Mouse (Mus musculus): ENCODE measurements around the gene Capn11. TPM values are rescaled to one million over a fixed set of nuclear protein-coding genes. Genes with fewer than 3 reads are reported as not detected.

The Capn11 gene
- polyA plus RNA-seq, 1 experiment from 2014 or later = not detected

GRCm38 (mm10) chr17:45644185-45644584 lies 14.9 kb downstream of the Capn11 start:
- Histone ChIP-seq H3K27me3 (ENCODE audit: control insufficient read depth, insufficient read depth, low read length) (no peaks in the 10 kb centered on the region), H3K9me3 (ENCODE audit: control insufficient read depth, low read depth, low read length) (no peaks in the 10 kb centered on the region), H3K4me2 (replicated peaks; ENCODE audit: low read depth, low read length) (no peak overlapping the region), H3K4me3 (ENCODE audit: low read depth, low read length) (no peak overlapping the region), H3K4me1 (ENCODE audit: control insufficient read depth, insufficient read depth, low read length) (no peaks in the 10 kb centered on the region), H3K27ac (ENCODE audit: low read length) (no peak overlapping the region), H3K9ac (replicated peaks; ENCODE audit: low read depth, low read length) (no peak overlapping the region), H3K36me3 (ENCODE audit: control insufficient read depth, insufficient read depth, low read length) (no peaks in the 10 kb centered on the region)
- ATAC-seq (ENCODE audit: insufficient number of reproducible peaks, insufficient read depth, low FRiP score, low read depth) = no peak
- 92% methylated on average over 4 of the region's 4 CpGs for WGBS

- H3K4me1 ChIP-seq (ENCODE audit: control insufficient read depth, insufficient read depth, low read length) = no peaks in the 10 kb centered on the region
- no peak overlapping the region for H3K4me2 ChIP-seq (replicated peaks; ENCODE audit: low read depth, low read length)
- H3K9ac ChIP-seq (replicated peaks; ENCODE audit: low read depth, low read length) = no peak overlapping the region
- H3K27ac ChIP-seq (ENCODE audit: low read length) = no peak overlapping the region
- H3K4me3 ChIP-seq (ENCODE audit: low read depth, low read length) = no peak overlapping the region
- no peak for ATAC-seq (ENCODE audit: insufficient number of reproducible peaks, insufficient read depth, low FRiP score, low read depth)
- no peaks in the 10 kb centered on the region for H3K27me3 ChIP-seq (ENCODE audit: control insufficient read depth, insufficient read depth, low read length)
- WGBS = 23% methylated on average over 12 of the region's 12 CpGs
- no peaks in the 10 kb centered on the region for H3K9me3 ChIP-seq (ENCODE audit: control insufficient read depth, low read depth, low read length)
- H3K36me3 ChIP-seq (ENCODE audit: control insufficient read depth, insufficient read depth, low read length) = no peaks in the 10 kb centered on the region
Measured at GRCm38 (mm10) chr17:45642701-45643100, 16.4 kb downstream of the Capn11 start.

- Histone ChIP-seq H3K9ac (replicated peaks; ENCODE audit: low read depth, low read length) (no peak overlapping the region), H3K27ac (ENCODE audit: low read length) (no peak overlapping the region), H3K4me2 (replicated peaks; ENCODE audit: low read depth, low read length) (no peak overlapping the region), H3K4me1 (ENCODE audit: control insufficient read depth, insufficient read depth, low read length) (no peaks in the 10 kb centered on the region), H3K27me3 (ENCODE audit: control insufficient read depth, insufficient read depth, low read length) (no peaks in the 10 kb centered on the region), H3K9me3 (ENCODE audit: control insufficient read depth, low read depth, low read length) (no peaks in the 10 kb centered on the region), H3K36me3 (ENCODE audit: control insufficient read depth, insufficient read depth, low read length) (no peaks in the 10 kb centered on the region), H3K4me3 (ENCODE audit: low read depth, low read length) (no peak overlapping the region)
- no peak for ATAC-seq (ENCODE audit: insufficient number of reproducible peaks, insufficient read depth, low FRiP score, low read depth)
- WGBS = 80% methylated on average over 8 of the region's 8 CpGs
Measured at GRCm38 (mm10) chr17:45641981-45642380, 17.1 kb downstream of the Capn11 start.

- Histone ChIP-seq H3K4me3 (ENCODE audit: low read depth, low read length) (no peak overlapping the region), H3K36me3 (ENCODE audit: control insufficient read depth, insufficient read depth, low read length) (no peaks in the 10 kb centered on the region), H3K4me2 (replicated peaks; ENCODE audit: low read depth, low read length) (no peak overlapping the region), H3K4me1 (ENCODE audit: control insufficient read depth, insufficient read depth, low read length) (no peaks in the 10 kb centered on the region), H3K27ac (ENCODE audit: low read length) (no peak overlapping the region), H3K9ac (replicated peaks; ENCODE audit: low read depth, low read length) (no peak overlapping the region), H3K9me3 (ENCODE audit: control insufficient read depth, low read depth, low read length) (no peaks in the 10 kb centered on the region), H3K27me3 (ENCODE audit: control insufficient read depth, insufficient read depth, low read length) (no peaks in the 10 kb centered on the region)
- 69% methylated on average over 15 of the region's 16 CpGs for WGBS
- ATAC-seq (ENCODE audit: insufficient number of reproducible peaks, insufficient read depth, low FRiP score, low read depth) = no peak
Measured at GRCm38 (mm10) chr17:45638596-45639295, 20.4 kb downstream of the Capn11 start.

- Histone ChIP-seq H3K4me2 (replicated peaks; ENCODE audit: low read depth, low read length) (no peak overlapping the region), H3K9ac (replicated peaks; ENCODE audit: low read depth, low read length) (no peak overlapping the region), H3K27me3 (ENCODE audit: control insufficient read depth, insufficient read depth, low read length) (no peaks in the 10 kb centered on the region), H3K4me1 (ENCODE audit: control insufficient read depth, insufficient read depth, low read length) (peaks cover 14% of the 10 kb centered on the region; the same call in 1 of the 2 replicates), H3K4me3 (ENCODE audit: low read depth, low read length) (no peak overlapping the region), H3K27ac (ENCODE audit: low read length) (no peak overlapping the region), H3K9me3 (ENCODE audit: control insufficient read depth, low read depth, low read length) (no peaks in the 10 kb centered on the region), H3K36me3 (ENCODE audit: control insufficient read depth, insufficient read depth, low read length) (no peaks in the 10 kb centered on the region)
- ATAC-seq (ENCODE audit: insufficient number of reproducible peaks, insufficient read depth, low FRiP score, low read depth) = no peak
- 78% methylated on average over 5 of the region's 5 CpGs for WGBS
Measured at GRCm38 (mm10) chr17:45634033-45634432, 25.1 kb downstream of the Capn11 start.

GRCm38 (mm10) chr17:45631940-45632339 lies 27.2 kb downstream of the Capn11 start:
- H3K4me2 ChIP-seq (replicated peaks; ENCODE audit: low read depth, low read length) = no peak overlapping the region
- no peak overlapping the region for H3K9ac ChIP-seq (replicated peaks; ENCODE audit: low read depth, low read length)
- 87% methylated on average over 6 of the region's 6 CpGs for WGBS
- no peaks in the 10 kb centered on the region for H3K9me3 ChIP-seq (ENCODE audit: control insufficient read depth, low read depth, low read length)
- H3K4me3 ChIP-seq (ENCODE audit: low read depth, low read length) = no peak overlapping the region
- no peaks in the 10 kb centered on the region for H3K27me3 ChIP-seq (ENCODE audit: control insufficient read depth, insufficient read depth, low read length)
- no peak overlapping the region for H3K27ac ChIP-seq (ENCODE audit: low read length)
- no peaks in the 10 kb centered on the region for H3K36me3 ChIP-seq (ENCODE audit: control insufficient read depth, insufficient read depth, low read length)
- H3K4me1 ChIP-seq (ENCODE audit: control insufficient read depth, insufficient read depth, low read length) = peaks cover 14% of the 10 kb centered on the region; the same call in 1 of the 2 replicates
- no peak for ATAC-seq (ENCODE audit: insufficient number of reproducible peaks, insufficient read depth, low FRiP score, low read depth)

- 59% methylated on average over 3 of the region's 3 CpGs for WGBS
- Histone ChIP-seq H3K9ac (replicated peaks; ENCODE audit: low read depth, low read length) (no peak overlapping the region), H3K4me2 (replicated peaks; ENCODE audit: low read depth, low read length) (no peak overlapping the region), H3K27ac (ENCODE audit: low read length) (no peak overlapping the region), H3K4me1 (ENCODE audit: control insufficient read depth, insufficient read depth, low read length) (peaks cover 22% of the 10 kb centered on the region; the same call in 1 of the 2 replicates), H3K27me3 (ENCODE audit: control insufficient read depth, insufficient read depth, low read length) (no peaks in the 10 kb centered on the region), H3K9me3 (ENCODE audit: control insufficient read depth, low read depth, low read length) (no peaks in the 10 kb centered on the region), H3K36me3 (ENCODE audit: control insufficient read depth, insufficient read depth, low read length) (no peaks in the 10 kb centered on the region), H3K4me3 (ENCODE audit: low read depth, low read length) (no peak overlapping the region)
- ATAC-seq (ENCODE audit: insufficient number of reproducible peaks, insufficient read depth, low FRiP score, low read depth) = no peak
Measured at GRCm38 (mm10) chr17:45630992-45631391, 28.1 kb downstream of the Capn11 start.

GRCm38 (mm10) chr17:45629861-45630694 lies 29.0 kb downstream of the Capn11 start:
- Histone ChIP-seq H3K9me3 (ENCODE audit: control insufficient read depth, low read depth, low read length) (no peaks in the 10 kb centered on the region), H3K4me1 (ENCODE audit: control insufficient read depth, insufficient read depth, low read length) (peaks cover 22% of the 10 kb centered on the region; the same call in 1 of the 2 replicates), H3K4me3 (ENCODE audit: low read depth, low read length) (peak overlapping the region; percentile 29), H3K27me3 (ENCODE audit: control insufficient read depth, insufficient read depth, low read length) (no peaks in the 10 kb centered on the region), H3K36me3 (ENCODE audit: control insufficient read depth, insufficient read depth, low read length) (no peaks in the 10 kb centered on the region), H3K9ac (replicated peaks; ENCODE audit: low read depth, low read length) (peak overlapping the region; percentile 12; the same call in 1 of the 2 replicates), H3K4me2 (replicated peaks; ENCODE audit: low read depth, low read length) (peak overlapping the region; percentile 74), H3K27ac (ENCODE audit: low read length) (peak overlapping the region; percentile 44; the same call in 1 of the 2 replicates)
- peak; percentile 51 for ATAC-seq (ENCODE audit: insufficient number of reproducible peaks, insufficient read depth, low FRiP score, low read depth)
- 4% methylated on average over 34 of the region's 34 CpGs for WGBS

All from stomach, embryonic 14.5 days (tissue).